Mouse (Mus musculus) megakaryocyte, embryonic 14.5 days (primary cell): ENCODE measurements around the gene Rps16. TPM values are rescaled to one million over a fixed set of nuclear protein-coding genes. Genes with fewer than 3 reads are reported as not detected.

ENCODE experiments used
- H3K27me3 ChIP-seq: replicated peaks from 2 replicates; pipeline ENCODE3; 2012; ENCODE audit warnings: inconsistent platforms
- H3K36me3 ChIP-seq: replicated peaks from 2 replicates; pipeline ENCODE3; 2012; ENCODE audit warnings: low read length, inconsistent platforms, mixed read lengths
- H3K4me1 ChIP-seq: 2 replicates; pipeline ENCODE4 v1.6.1; 2012; ENCODE audit warnings: inconsistent platforms
- H3K4me3 ChIP-seq: replicated peaks from 2 replicates; pipeline ENCODE3; 2012; ENCODE audit warnings: moderate library complexity, mild to moderate bottlenecking, inconsistent platforms
- H3K9me3 ChIP-seq: 2 replicates; pipeline ENCODE4 v1.6.1; 2012; ENCODE audit warnings: inconsistent platforms
- FLI1 ChIP-seq: IDR thresholded peaks from 2 replicates; pipeline ENCODE4 v1.6.1; 2012; ENCODE audit warnings: low read length, inconsistent platforms, mixed read lengths
- GATA1 ChIP-seq: IDR thresholded peaks from 3 replicates; pipeline ENCODE4 v1.6.1; 2012; ENCODE audit warnings: mixed read lengths, low read length, inconsistent platforms, borderline replicate concordance
- polyA plus RNA-seq: library from polyadenylated mRNA; stranded (reverse); fragments of >175 nt; gene quantifications from 2 replicates; pipeline ENCODE4 v1.2.3, GENCODE M21; 2012; ENCODE audit warnings: low replicate concordance; ENCODE audit not compliant: insufficient read depth

Gene Rps16
- polyA plus RNA-seq, 1 experiment, result 2,789 TPM

GRCm38 (mm10) chr7:28371514-28371989 is 21.1 kb downstream of the Rps16 start:
- TF ChIP-seq FLI1 (no peak), GATA1 (no peak)
- H3K27me3 ChIP-seq, result peaks cover 33% of the 10 kb centered on the region
- H3K4me3 ChIP-seq, result peak overlapping the region; percentile 94
- no peaks in the 10 kb centered on the region for H3K9me3 ChIP-seq
- peaks cover 64% of the 10 kb centered on the region for H3K4me1 ChIP-seq
- peaks cover 38% of the 10 kb centered on the region for H3K36me3 ChIP-seq

DNA sequence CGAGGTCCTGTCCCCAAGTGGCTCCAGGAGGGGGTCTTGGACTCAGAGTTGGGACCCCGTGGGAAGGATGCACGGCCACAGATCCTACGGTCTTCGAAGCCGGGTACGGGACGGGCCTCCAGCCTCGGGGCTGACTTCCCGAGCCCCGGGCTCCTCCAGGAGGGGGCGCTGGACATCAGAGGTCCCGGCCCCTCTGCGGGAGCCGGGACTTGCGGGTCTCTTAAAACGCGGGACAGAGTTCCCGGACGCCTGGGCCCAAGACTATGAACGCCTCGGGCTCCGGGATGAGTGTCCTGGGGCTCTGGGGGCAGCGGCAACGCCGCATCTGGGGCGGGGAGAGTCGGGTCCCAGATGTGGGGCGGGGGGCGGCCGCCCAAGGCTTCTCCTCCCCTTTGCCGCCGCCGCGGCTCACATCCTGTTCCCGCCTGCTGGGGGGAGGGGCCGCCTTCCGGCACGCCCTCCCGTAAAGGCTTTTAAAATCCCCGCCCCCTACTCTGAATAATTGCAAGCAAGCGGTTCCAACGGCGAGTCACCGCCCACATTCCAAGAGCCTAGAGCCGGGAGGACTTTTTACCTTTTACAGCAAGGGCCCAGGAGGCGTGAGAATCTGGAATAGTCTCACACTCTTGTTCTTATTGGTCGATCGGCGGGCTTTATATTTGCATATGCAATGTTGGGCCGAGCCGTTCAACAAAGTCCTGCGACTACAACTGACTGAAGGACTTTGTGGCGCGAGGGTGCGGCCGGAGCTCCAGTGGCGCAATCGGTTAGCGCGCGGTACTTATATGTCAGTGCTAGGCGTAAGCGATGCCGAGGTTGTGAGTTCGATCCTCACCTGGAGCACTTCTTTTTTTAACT is 22.0 kb downstream of the Rps16 start, which contains the start of gene Plekhg2:
TSS of gene Plekhg2 (minus strand) at position 349 of the 858 bp plus-strand sequence.
- Histone ChIP-seq H3K4me1 (peaks cover 70% of the 10 kb centered on the region), H3K27me3 (peaks cover 32% of the 10 kb centered on the region), H3K36me3 (peaks cover 36% of the 10 kb centered on the region), H3K9me3 (no peaks in the 10 kb centered on the region), H3K4me3 (peak within 1 kb of the TSS; percentile 94)
- no peak for TF ChIP-seq GATA1
- TF ChIP-seq FLI1, result peak; percentile 76; the same call in 1 of the 2 replicates

DNA sequence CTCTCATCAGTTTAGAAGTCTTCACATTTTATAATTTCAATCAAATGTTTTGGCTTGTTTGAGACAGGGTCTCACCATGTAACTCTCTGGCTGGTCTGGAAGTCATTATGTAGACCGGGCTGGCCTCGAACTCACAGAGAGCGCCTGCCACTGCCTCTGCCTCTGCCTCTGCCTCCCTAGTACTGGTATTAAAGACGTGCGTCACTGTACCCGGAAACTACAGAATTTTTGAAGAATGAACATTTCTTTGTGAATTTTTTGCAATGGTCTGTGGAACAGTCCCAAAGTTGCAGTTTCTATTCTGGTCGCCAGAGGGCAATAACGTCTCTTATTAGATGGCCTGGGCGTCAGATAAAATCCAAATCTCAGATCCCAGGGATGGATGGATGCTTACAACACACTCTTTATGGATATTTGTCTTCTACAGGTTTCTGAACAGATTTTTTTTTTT is 22.7 kb downstream of the Rps16 start:
- peaks cover 70% of the 10 kb centered on the region for H3K4me1 ChIP-seq
- peaks cover 36% of the 10 kb centered on the region for H3K36me3 ChIP-seq
- H3K9me3 ChIP-seq, result no peaks in the 10 kb centered on the region
- TF ChIP-seq FLI1 (no peak), GATA1 (no peak)
- H3K27me3 ChIP-seq, result peaks cover 29% of the 10 kb centered on the region
- H3K4me3 ChIP-seq, result peak overlapping the region; percentile 94

GRCm38 (mm10) chr7:28373891-28374495 is 23.5 kb downstream of the Rps16 start:
- Histone ChIP-seq H3K36me3 (peaks cover 34% of the 10 kb centered on the region), H3K4me1 (peaks cover 68% of the 10 kb centered on the region), H3K27me3 (peaks cover 21% of the 10 kb centered on the region), H3K4me3 (peak overlapping the region; percentile 75), H3K9me3 (no peaks in the 10 kb centered on the region)
- TF ChIP-seq FLI1 (no peak), GATA1 (no peak)

DNA sequence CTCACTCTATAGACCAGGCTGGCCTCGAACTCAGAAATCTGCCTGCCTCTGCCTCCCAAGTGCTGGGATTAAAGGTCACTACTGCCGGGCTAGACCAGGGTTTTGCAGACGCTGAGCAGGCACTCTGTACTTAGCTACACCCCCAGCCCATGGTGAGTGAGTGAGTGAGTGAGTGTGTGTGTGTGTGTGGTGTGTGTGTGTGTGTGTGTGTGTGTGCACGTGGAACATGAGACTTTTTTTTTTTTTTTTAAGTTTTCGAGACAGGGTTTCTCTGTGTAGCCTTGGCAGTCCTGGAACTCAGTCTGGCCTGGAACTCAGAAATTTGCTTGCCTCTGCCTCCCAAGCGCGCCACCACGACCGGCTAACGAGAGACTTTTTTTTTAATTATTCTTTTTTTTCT is 24.2 kb downstream of the Rps16 start:
- Histone ChIP-seq H3K36me3 (peaks cover 32% of the 10 kb centered on the region), H3K4me3 (peak overlapping the region; percentile 96), H3K4me1 (peaks cover 71% of the 10 kb centered on the region), H3K9me3 (no peaks in the 10 kb centered on the region), H3K27me3 (peaks cover 19% of the 10 kb centered on the region)
- TF ChIP-seq FLI1, result no peak
- no peak for TF ChIP-seq GATA1

DNA sequence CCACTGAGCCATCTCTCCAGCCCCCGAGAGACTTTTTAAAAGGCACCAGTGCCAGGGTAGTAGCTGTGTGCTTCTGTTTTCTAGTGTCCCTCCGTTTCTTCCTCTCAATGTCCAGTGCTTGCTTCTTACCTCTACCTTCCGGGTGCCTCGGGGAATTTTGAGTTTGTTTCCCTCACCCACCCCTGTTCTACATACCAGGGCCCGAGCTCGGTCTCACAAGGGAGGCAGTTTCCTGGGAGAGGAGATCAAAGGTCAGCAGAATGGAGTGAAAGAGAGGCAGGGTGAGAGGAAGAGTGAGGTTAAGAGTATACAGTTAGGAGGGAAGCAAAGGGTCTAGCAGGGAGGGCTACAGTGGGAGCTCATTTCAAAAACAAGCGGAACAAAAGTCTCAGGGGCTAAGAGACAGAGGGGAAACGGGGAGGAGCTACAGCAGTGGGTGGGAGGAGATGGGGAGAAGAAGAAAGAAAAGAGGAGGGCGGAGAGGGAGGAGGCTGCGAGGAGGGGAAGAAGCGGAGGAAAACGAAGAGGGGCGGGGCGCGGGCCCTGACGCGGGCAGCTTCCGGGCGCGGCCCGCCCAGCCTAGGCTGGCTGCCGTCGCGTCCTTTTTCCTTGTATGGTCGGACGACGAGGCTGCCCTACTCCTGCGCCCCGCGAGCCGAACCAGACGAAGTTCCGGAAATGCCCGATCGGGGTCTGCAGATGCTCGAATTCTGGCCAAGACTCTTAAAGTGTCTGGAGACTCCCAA is 24.9 kb downstream of the Rps16 start:
- peak overlapping the region; percentile 96 for H3K4me3 ChIP-seq
- H3K9me3 ChIP-seq, result no peaks in the 10 kb centered on the region
- H3K27me3 ChIP-seq, result peaks cover 12% of the 10 kb centered on the region
- H3K4me1 ChIP-seq, result peaks cover 71% of the 10 kb centered on the region
- TF ChIP-seq GATA1 (no peak), FLI1 (no peak)
- H3K36me3 ChIP-seq, result peaks cover 25% of the 10 kb centered on the region

- H3K4me1 ChIP-seq, result peaks cover 69% of the 10 kb centered on the region
- H3K27me3 ChIP-seq, result peaks cover 4% of the 10 kb centered on the region
- peaks cover 24% of the 10 kb centered on the region for H3K36me3 ChIP-seq
- TF ChIP-seq FLI1 (no peak), GATA1 (no peak)
- H3K4me3 ChIP-seq, result peak overlapping the region; percentile 96
- no peaks in the 10 kb centered on the region for H3K9me3 ChIP-seq
Measured at GRCm38 (mm10) chr7:28376011-28376771, 25.7 kb downstream of the Rps16 start.

GRCm38 (mm10) chr7:28377190-28378065 is 27.0 kb downstream of the Rps16 start:
- TF ChIP-seq FLI1, result no peak
- TF ChIP-seq GATA1, result no peak
- Histone ChIP-seq H3K27me3 (no peaks in the 10 kb centered on the region), H3K36me3 (peaks cover 24% of the 10 kb centered on the region), H3K4me1 (peaks cover 69% of the 10 kb centered on the region), H3K4me3 (peak overlapping the region; percentile 96), H3K9me3 (no peaks in the 10 kb centered on the region)
